Mouse (Mus musculus) forebrain, postnatal 0 days (tissue): ENCODE results near the gene Dgcr2. TPM values are rescaled to one million over a fixed set of nuclear protein-coding genes. Genes with fewer than 3 reads are reported as not detected.

Experiments
- ATAC-seq: fragments of 200-750 bp; cut with Nextera tagmentation; 2 replicates; pipeline ENCODE4 v1.8.0; 2017; ENCODE audit warnings: mild to moderate bottlenecking, moderate library complexity
- DNase-seq: peaks from one replicate; pipeline ENCODE4 v3.0.0-alpha.2; 2015
- H3K27ac ChIP-seq: fragments of 300-500 bp; sonication (generic); 2 replicates; pipeline ENCODE4 v1.5.1; 2014; ENCODE audit warnings: low read depth, mild to moderate bottlenecking, antibody characterized with exemption, low read length, moderate library complexity, mixed read lengths
- H3K27me3 ChIP-seq: fragments of 300-500 bp; sonication (generic); 2 replicates; pipeline ENCODE4 v1.6.1; 2014; ENCODE audit warnings: mild to moderate bottlenecking, low read length, mixed read lengths; ENCODE audit not compliant: insufficient read depth
- H3K36me3 ChIP-seq: fragments of 300-500 bp; sonication (generic); 2 replicates; pipeline ENCODE4 v1.6.1; 2014; ENCODE audit warnings: mild to moderate bottlenecking, moderate library complexity; ENCODE audit not compliant: insufficient read depth
- H3K4me1 ChIP-seq: fragments of 300-500 bp; sonication (generic); 2 replicates; pipeline ENCODE4 v1.6.1; 2014; ENCODE audit warnings: antibody characterized with exemption; ENCODE audit not compliant: insufficient read depth
- H3K4me2 ChIP-seq: fragments of 300-500 bp; sonication (generic); 2 replicates; pipeline ENCODE4 v1.6.1; 2014; ENCODE audit warnings: low read depth, mild to moderate bottlenecking, moderate library complexity
- H3K4me3 ChIP-seq: fragments of 300-500 bp; sonication (generic); 2 replicates; pipeline ENCODE4 v1.5.1; 2014; ENCODE audit warnings: low read depth, low read length, mixed read lengths
- H3K9ac ChIP-seq: fragments of 300-500 bp; sonication (generic); 2 replicates; pipeline ENCODE4 v1.6.1; 2014; ENCODE audit warnings: mild to moderate bottlenecking
- H3K9me3 ChIP-seq: fragments of 300-500 bp; sonication (generic); 2 replicates; pipeline ENCODE4 v1.6.1; 2016; ENCODE audit warnings: low read length
- CTCF ChIP-seq: sonication (generic); IDR thresholded peaks from 2 replicates; pipeline ENCODE4 v1.5.1; 2016; ENCODE audit warnings: antibody characterized with exemption, control low read depth, low read depth
- WGBS: fragments of 180-500 bp; shearing (Covaris S2); extraction: QIAGEN DNeasy Blood & Tissue Kit; methylation state at CpG from one replicate; pipeline ENCODE4 v1.1.7; 2014; 5-methylcytosine and 5-hydroxymethylcytosine counted together
- polyA plus RNA-seq: library from polyadenylated mRNA; unstranded; fragments of >200 nt; fragmentation: Nextera tagmentation; extraction: Ambion mirVana; gene quantifications from 2 replicates; pipeline ENCODE4 v1.2.1, GENCODE M21; 2015
- total RNA-seq: library from RNA; depleted of rRNA; stranded (reverse); fragments of >200 nt; gene quantifications from 2 replicates; pipeline ENCODE4 v1.2.3, GENCODE M21; 2014

The Dgcr2 gene
- total and polyA plus RNA-seq, 2 experiments from 2014 or later: 90.7 to 139 TPM

- H3K27me3 ChIP-seq: peaks cover 32% of the 10 kb centered on the region
- no peak overlapping the region for H3K27ac ChIP-seq
- H3K4me2 ChIP-seq: no peak overlapping the region
- no peak for TF ChIP-seq CTCF
- H3K4me3 ChIP-seq: no peak overlapping the region
- ATAC-seq (no peak), DNase-seq (no peak)
- whole genome bisulfite sequencing: 46% methylated on average over 10 of the region's 10 CpGs
- no peaks in the 10 kb centered on the region for H3K9me3 ChIP-seq
- no peak overlapping the region for H3K9ac ChIP-seq
- H3K4me1 ChIP-seq: no peaks in the 10 kb centered on the region
- H3K36me3 ChIP-seq: no peaks in the 10 kb centered on the region
These were observed 67.8 kb downstream of the Dgcr2 start for GRCm38 (mm10) chr16:17830385-17831178.

DNA sequence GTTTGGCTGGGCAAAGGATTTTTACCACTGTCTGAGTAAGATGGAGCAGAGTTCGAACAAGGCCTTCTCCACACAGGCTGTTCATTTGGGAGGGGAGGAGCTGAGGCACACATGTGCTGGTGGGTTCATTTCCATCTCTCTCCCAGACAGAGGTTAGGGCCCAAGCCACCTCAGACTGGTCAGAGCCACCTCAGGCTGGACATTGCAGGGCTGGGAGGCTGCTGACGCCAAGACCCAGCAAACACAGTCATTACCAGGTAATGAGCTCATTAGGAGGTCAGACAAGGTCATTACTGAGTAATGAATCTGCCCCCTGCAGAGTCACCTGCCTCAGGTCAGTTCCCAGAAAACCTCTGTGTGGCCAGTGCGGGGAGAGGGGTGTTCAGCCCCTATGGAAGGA, 69.5 kb downstream of the Dgcr2 start:
- H3K4me3 ChIP-seq: no peak overlapping the region
- TF ChIP-seq CTCF: no peak
- WGBS: 66% methylated on average over 3 of the region's 3 CpGs
- no peak overlapping the region for H3K9ac ChIP-seq
- no peaks in the 10 kb centered on the region for H3K9me3 ChIP-seq
- no peak for ATAC-seq
- H3K27ac ChIP-seq: no peak overlapping the region
- no peaks in the 10 kb centered on the region for H3K36me3 ChIP-seq
- H3K4me1 ChIP-seq: no peaks in the 10 kb centered on the region
- no peak for DNase-seq
- H3K27me3 ChIP-seq: peaks cover 20% of the 10 kb centered on the region
- H3K4me2 ChIP-seq: no peak overlapping the region

- peaks cover 20% of the 10 kb centered on the region for H3K27me3 ChIP-seq
- no peak for TF ChIP-seq CTCF
- no peak overlapping the region for H3K4me3 ChIP-seq
- no peak overlapping the region for H3K27ac ChIP-seq
- no peak overlapping the region for H3K4me2 ChIP-seq
- no peak overlapping the region for H3K9ac ChIP-seq
- H3K9me3 ChIP-seq: no peaks in the 10 kb centered on the region
- WGBS: 88% methylated on average over 2 of the region's 2 CpGs
- H3K4me1 ChIP-seq: no peaks in the 10 kb centered on the region
- DNase-seq (no peak), ATAC-seq (no peak)
- H3K36me3 ChIP-seq: no peaks in the 10 kb centered on the region
These were observed 70.1 kb downstream of the Dgcr2 start for GRCm38 (mm10) chr16:17828229-17828628.

DNA sequence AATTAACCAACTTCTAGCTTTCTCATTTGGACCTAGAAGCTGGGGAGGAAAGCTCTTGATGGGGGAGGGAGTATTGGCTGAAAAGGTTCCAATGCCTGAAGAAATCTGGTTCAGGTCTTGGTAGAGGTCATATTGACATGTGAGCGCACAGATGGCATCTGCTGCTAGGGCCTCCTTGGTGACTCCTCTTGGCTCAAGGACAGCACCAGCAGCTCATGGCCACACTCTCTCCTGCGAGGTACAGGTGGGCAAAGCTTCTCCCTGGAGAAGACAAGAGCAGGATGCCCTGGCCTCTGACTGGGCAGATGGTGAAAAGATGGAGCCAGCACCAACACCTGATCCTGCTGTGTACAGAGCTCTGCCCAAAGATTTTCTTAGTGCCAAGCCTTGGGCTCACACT, 71.9 kb downstream of the Dgcr2 start:
- WGBS: 72% methylated on average over 2 of the region's 2 CpGs
- no peak for TF ChIP-seq CTCF

DNA sequence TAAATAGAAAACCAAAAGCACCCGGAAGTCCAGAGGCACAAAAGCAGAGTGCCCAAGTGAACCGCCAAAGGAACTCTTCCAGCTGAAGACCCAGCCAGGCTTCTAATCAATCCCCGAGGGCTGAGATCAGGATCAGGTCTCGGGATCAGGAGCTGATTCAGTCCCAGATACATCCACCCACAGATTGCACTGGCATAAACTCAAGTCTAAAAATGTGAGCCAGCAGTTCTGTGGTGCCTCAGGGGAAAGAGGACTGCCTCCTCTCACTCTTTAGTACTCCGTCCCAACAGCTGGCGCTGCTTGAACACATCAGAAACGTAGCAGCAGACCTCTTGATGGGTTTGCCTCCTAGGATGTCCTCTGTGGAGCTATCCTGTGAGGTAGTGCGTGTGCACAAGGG, 81.8 kb downstream of the Dgcr2 start:
- ATAC-seq (no peak), DNase-seq (no peak)
- H3K4me1 ChIP-seq: peaks cover 11% of the 10 kb centered on the region
- no peak overlapping the region for H3K4me3 ChIP-seq
- no peak for TF ChIP-seq CTCF
- 78% methylated on average over 8 of the region's 8 CpGs for WGBS
- no peak overlapping the region for H3K27ac ChIP-seq
- H3K36me3 ChIP-seq: no peaks in the 10 kb centered on the region
- peak overlapping the region; percentile 74; the same call in 1 of the 2 replicates for H3K4me2 ChIP-seq
- H3K9ac ChIP-seq: no peak overlapping the region
- H3K27me3 ChIP-seq: no peaks in the 10 kb centered on the region
- H3K9me3 ChIP-seq: no peaks in the 10 kb centered on the region

More for the DNA sequence above, 71.9 kb downstream of the Dgcr2 start:
- no peak overlapping the region for H3K9ac ChIP-seq
- H3K36me3 ChIP-seq: no peaks in the 10 kb centered on the region
- H3K27me3 ChIP-seq: peaks cover 10% of the 10 kb centered on the region
- DNase-seq (no peak), ATAC-seq (no peak)
- no peak overlapping the region for H3K4me3 ChIP-seq
- H3K27ac ChIP-seq: no peak overlapping the region
- no peak overlapping the region for H3K4me2 ChIP-seq
- no peaks in the 10 kb centered on the region for H3K9me3 ChIP-seq
- no peaks in the 10 kb centered on the region for H3K4me1 ChIP-seq

- Histone ChIP-seq H3K27me3 (no peaks in the 10 kb centered on the region), H3K4me3 (peak overlapping the region; percentile 44), H3K27ac (peak overlapping the region; percentile 74), H3K4me2 (peak overlapping the region; percentile 74), H3K36me3 (no peaks in the 10 kb centered on the region), H3K9ac (peak overlapping the region; percentile 67), H3K9me3 (no peaks in the 10 kb centered on the region), H3K4me1 (peaks cover 11% of the 10 kb centered on the region)
- DNase-seq (peak; percentile 89), ATAC-seq (peak; percentile 89)
- peak; percentile 94 for TF ChIP-seq CTCF
- WGBS: 3% methylated on average over 63 of the region's 63 CpGs
These were observed 82.7 kb downstream of the Dgcr2 start for GRCm38 (mm10) chr16:17815411-17816402.
